Mouse (Mus musculus) midbrain, embryonic 10.5 days (tissue): ENCODE measurements around the gene Foxp2. TPM values are rescaled to one million over a fixed set of nuclear protein-coding genes. Genes with fewer than 3 reads are reported as not detected.

ENCODE experiments used
- DNase-seq: peaks from one replicate; pipeline ENCODE4 v3.0.0-alpha.2; 2017; ENCODE audit warnings: low spot score
- H3K27ac ChIP-seq: fragments of 300-500 bp; sonication (generic); replicated peaks from 2 replicates; pipeline ENCODE4 v1.5.1; 2016; ENCODE audit warnings: mild to moderate bottlenecking
- H3K27me3 ChIP-seq: fragments of 300-500 bp; sonication (generic); 2 replicates; pipeline ENCODE4 v1.6.1; 2016; ENCODE audit warnings: low read depth, mild to moderate bottlenecking; ENCODE audit not compliant: poor library complexity, severe bottlenecking
- H3K36me3 ChIP-seq: fragments of 300-500 bp; sonication (generic); 2 replicates; pipeline ENCODE4 v1.6.1; 2016; ENCODE audit warnings: mild to moderate bottlenecking, moderate library complexity
- H3K4me1 ChIP-seq: fragments of 300-500 bp; sonication (generic); 2 replicates; pipeline ENCODE4 v1.6.1; 2016
- H3K4me3 ChIP-seq: fragments of 300-500 bp; sonication (generic); 2 replicates; pipeline ENCODE4 v1.5.1; 2016; ENCODE audit warnings: mild to moderate bottlenecking, moderate library complexity
- H3K9me3 ChIP-seq: fragments of 300-500 bp; sonication (generic); replicated peaks from 2 replicates; pipeline ENCODE4 v1.6.1; 2016; ENCODE audit warnings: mild to moderate bottlenecking
- WGBS: fragments of 180-500 bp; shearing (Covaris S2); methylation state at CpG from one replicate; pipeline ENCODE4 v1.1.7; 2016; 5-methylcytosine and 5-hydroxymethylcytosine counted together
- polyA plus RNA-seq: library from polyadenylated mRNA; unstranded; fragments of >200 nt; fragmentation: Nextera tagmentation; extraction: Ambion mirVana; gene quantifications from 2 replicates; pipeline ENCODE4 v1.2.1, GENCODE M21; 2016

Foxp2 gene
- polyA plus RNA-seq, 1 experiment from 2014 or later, result 35.9 TPM

DNA sequence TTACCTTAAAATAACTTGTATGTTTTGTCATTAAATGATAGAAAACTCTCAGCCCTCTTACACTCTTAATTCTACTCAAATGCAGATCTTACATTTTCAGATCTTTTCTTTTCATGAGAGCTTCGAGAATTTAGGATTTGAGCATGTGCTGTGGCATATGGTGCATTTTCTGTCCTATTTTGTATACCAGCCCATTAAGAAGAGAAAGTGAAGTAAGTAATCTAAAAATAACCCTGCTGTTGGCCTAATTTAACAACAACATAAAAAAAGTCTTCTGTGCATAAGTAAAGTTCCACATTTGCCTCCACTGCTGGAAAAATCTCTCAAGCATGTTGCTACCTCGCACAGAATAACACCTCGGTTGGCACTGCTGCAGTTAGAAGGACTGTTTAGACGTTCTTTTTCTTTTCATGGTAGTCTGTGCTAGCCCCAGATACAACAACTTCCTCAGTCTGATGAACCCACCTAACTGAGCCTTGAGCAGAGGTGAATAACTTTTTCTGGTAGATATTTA, 23.9 kb downstream of the Foxp2 start:
- peaks cover 7% of the 10 kb centered on the region; the same call in 1 of the 2 replicates for H3K36me3 ChIP-seq
- H3K9me3 ChIP-seq, result no peaks in the 10 kb centered on the region
- H3K27ac ChIP-seq, result no peak overlapping the region
- H3K27me3 ChIP-seq, result no peaks in the 10 kb centered on the region
- DNase-seq, result no peak
- H3K4me3 ChIP-seq, result no peak overlapping the region
- no peaks in the 10 kb centered on the region for H3K4me1 ChIP-seq
- WGBS, result 86% methylated on average over 4 of the region's 4 CpGs

- no peak overlapping the region for H3K4me3 ChIP-seq
- no peak for DNase-seq
- WGBS, result 86% methylated on average over 6 of the region's 6 CpGs
These were observed 49.9 kb downstream of the Foxp2 start for GRCm38 (mm10) chr6:14951060-14951459.

GRCm38 (mm10) chr6:14952731-14953130, 51.6 kb downstream of the Foxp2 start:
- H3K36me3 ChIP-seq, result no peaks in the 10 kb centered on the region
- no peak overlapping the region for H3K27ac ChIP-seq
- no peak overlapping the region for H3K4me3 ChIP-seq
- DNase-seq, result no peak
- H3K9me3 ChIP-seq, result peaks cover 4% of the 10 kb centered on the region; the same call in 1 of the 2 replicates
- 67% methylated on average over 4 of the region's 4 CpGs for WGBS
- peaks cover 4% of the 10 kb centered on the region; the same call in 1 of the 2 replicates for H3K4me1 ChIP-seq
- no peaks in the 10 kb centered on the region for H3K27me3 ChIP-seq

More at GRCm38 (mm10) chr6:14951060-14951459, 49.9 kb downstream of the Foxp2 start:
- H3K27ac ChIP-seq, result no peak overlapping the region
- H3K27me3 ChIP-seq, result no peaks in the 10 kb centered on the region
- H3K4me1 ChIP-seq, result peaks cover 4% of the 10 kb centered on the region; the same call in 1 of the 2 replicates
- H3K9me3 ChIP-seq, result peaks cover 4% of the 10 kb centered on the region; the same call in 1 of the 2 replicates
- H3K36me3 ChIP-seq, result no peaks in the 10 kb centered on the region

DNA sequence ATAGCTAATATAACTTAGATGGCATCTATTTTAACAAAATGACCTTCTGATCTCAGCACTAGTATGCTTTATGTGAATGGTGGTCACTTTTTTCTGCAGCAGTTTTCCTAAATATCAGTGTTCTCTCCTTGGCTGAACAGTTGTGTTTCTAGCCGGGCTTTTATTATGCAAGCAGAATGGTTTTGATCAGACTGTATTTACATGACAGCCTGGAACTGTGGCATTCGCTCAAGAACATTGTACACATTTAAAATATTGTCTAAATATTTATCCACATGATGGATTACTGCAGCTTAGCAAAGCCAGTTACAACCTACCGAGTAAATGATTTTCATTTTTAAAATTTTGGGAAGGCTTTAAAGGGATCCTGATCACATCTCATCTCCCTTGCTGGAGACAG, 75.9 kb downstream of the Foxp2 start:
- Histone ChIP-seq H3K27ac (no peak overlapping the region), H3K4me3 (no peak overlapping the region), H3K27me3 (no peaks in the 10 kb centered on the region), H3K4me1 (no peaks in the 10 kb centered on the region), H3K36me3 (no peaks in the 10 kb centered on the region), H3K9me3 (no peaks in the 10 kb centered on the region)
- WGBS, result 90% methylated on average over 3 of the region's 3 CpGs
- no peak for DNase-seq

GRCm38 (mm10) chr6:14978201-14978600, 77.1 kb downstream of the Foxp2 start:
- Histone ChIP-seq H3K9me3 (no peaks in the 10 kb centered on the region), H3K27me3 (no peaks in the 10 kb centered on the region), H3K4me3 (no peak overlapping the region), H3K4me1 (no peaks in the 10 kb centered on the region), H3K27ac (no peak overlapping the region), H3K36me3 (no peaks in the 10 kb centered on the region)
- WGBS, result 92% methylated on average over 5 of the region's 5 CpGs
- DNase-seq, result no peak

- Histone ChIP-seq H3K9me3 (no peaks in the 10 kb centered on the region), H3K36me3 (no peaks in the 10 kb centered on the region), H3K27me3 (no peaks in the 10 kb centered on the region), H3K4me3 (no peak overlapping the region), H3K27ac (no peak overlapping the region), H3K4me1 (no peaks in the 10 kb centered on the region)
- DNase-seq, result no peak
- WGBS, result 90% methylated on average over 1 of the region's 1 CpGs
These were observed 107.0 kb downstream of the Foxp2 start for GRCm38 (mm10) chr6:15008113-15008512.

- no peaks in the 10 kb centered on the region for H3K9me3 ChIP-seq
- H3K4me3 ChIP-seq, result no peak overlapping the region
- no peaks in the 10 kb centered on the region for H3K4me1 ChIP-seq
- WGBS, result 90% methylated on average over 3 of the region's 3 CpGs
- DNase-seq, result no peak
- H3K36me3 ChIP-seq, result no peaks in the 10 kb centered on the region
- H3K27me3 ChIP-seq, result no peaks in the 10 kb centered on the region
- no peak overlapping the region for H3K27ac ChIP-seq
These were observed 127.3 kb downstream of the Foxp2 start for GRCm38 (mm10) chr6:15028488-15028887.

- 76% methylated on average over 7 of the region's 7 CpGs for WGBS
- H3K4me3 ChIP-seq, result no peak overlapping the region
- no peaks in the 10 kb centered on the region for H3K27me3 ChIP-seq
- H3K27ac ChIP-seq, result no peak overlapping the region
- no peak for DNase-seq
- H3K36me3 ChIP-seq, result no peaks in the 10 kb centered on the region
- H3K4me1 ChIP-seq, result no peaks in the 10 kb centered on the region
- no peaks in the 10 kb centered on the region for H3K9me3 ChIP-seq
These were observed 128.4 kb downstream of the Foxp2 start for GRCm38 (mm10) chr6:15029446-15030125.

DNA sequence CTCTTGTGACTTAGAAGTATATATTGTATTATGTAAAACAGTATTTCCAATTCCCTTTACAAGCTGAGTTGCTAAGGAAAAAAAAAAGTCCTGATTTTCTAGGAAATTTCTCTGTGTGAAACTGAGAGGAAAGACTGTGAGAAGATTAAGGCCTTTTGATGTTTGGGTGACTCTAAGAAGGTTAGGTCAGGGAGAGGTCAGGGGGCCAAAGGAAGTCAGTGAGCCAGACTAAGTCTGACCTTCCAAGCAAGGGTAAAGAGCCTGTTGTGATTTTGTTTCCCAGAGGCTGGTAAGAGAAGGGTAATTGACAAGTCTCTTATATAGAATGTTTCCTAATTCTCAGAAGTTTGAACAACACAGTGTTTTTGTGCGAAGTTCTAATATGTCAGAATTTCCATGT, 162.1 kb downstream of the Foxp2 start:
- Histone ChIP-seq H3K27me3 (peaks cover 11% of the 10 kb centered on the region), H3K27ac (no peak overlapping the region), H3K4me1 (peaks cover 29% of the 10 kb centered on the region), H3K4me3 (no peak overlapping the region), H3K9me3 (no peaks in the 10 kb centered on the region), H3K36me3 (no peaks in the 10 kb centered on the region)
- WGBS, result 14% methylated on average over 1 of the region's 1 CpGs
- peak; percentile 36 for DNase-seq

DNA sequence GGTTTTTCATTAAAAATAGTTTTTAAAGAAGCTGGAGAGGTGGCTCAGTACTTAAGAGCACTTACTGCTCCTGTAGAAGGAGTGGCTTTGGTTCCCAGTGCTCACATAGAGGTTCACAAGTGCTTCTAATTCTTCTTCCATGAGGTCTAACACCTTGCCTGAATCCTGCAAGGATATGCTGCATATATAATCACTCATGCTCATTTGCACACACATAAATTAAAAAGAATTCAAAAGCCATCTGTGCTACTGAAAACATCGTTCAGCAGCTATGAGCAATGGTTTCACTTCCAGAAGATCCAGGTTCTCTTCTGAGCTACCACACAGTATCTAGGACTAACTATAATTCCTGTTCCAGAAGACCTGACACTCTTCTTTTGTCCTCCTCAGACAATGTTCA, 200.4 kb downstream of the Foxp2 start:
- Histone ChIP-seq H3K27ac (no peak overlapping the region), H3K4me3 (no peak overlapping the region), H3K9me3 (no peaks in the 10 kb centered on the region), H3K27me3 (no peaks in the 10 kb centered on the region), H3K4me1 (no peaks in the 10 kb centered on the region), H3K36me3 (no peaks in the 10 kb centered on the region)
- 87% methylated on average over 1 of the region's 1 CpGs for WGBS
- DNase-seq, result no peak

- no peaks in the 10 kb centered on the region for H3K36me3 ChIP-seq
- WGBS, result 64% methylated on average over 5 of the region's 5 CpGs
- H3K9me3 ChIP-seq, result no peaks in the 10 kb centered on the region
- H3K4me1 ChIP-seq, result no peaks in the 10 kb centered on the region
- H3K4me3 ChIP-seq, result no peak overlapping the region
- H3K27me3 ChIP-seq, result no peaks in the 10 kb centered on the region
- DNase-seq, result no peak
- H3K27ac ChIP-seq, result no peak overlapping the region
These were observed 219.8 kb downstream of the Foxp2 start for GRCm38 (mm10) chr6:15120916-15121315.

DNA sequence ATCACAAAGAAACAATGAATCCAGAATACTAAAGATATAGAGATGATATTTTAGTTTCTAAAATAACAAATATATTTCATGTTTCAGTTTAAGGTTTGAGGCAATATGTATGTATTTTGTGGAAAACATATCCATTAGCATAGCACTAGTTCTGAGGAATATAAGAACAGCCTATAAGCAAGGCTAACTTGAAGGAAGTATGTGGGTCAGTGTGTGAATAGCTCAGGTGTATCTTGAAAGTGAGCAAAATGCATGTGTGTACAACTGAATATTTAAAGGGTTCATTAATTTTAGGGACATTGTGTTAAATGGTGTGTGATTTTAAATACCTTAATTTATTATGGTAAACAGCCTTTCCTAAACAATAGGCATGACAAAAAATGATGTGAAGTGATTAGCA, 220.2 kb downstream of the Foxp2 start:
- Histone ChIP-seq H3K9me3 (no peaks in the 10 kb centered on the region), H3K27ac (no peak overlapping the region), H3K27me3 (no peaks in the 10 kb centered on the region), H3K4me3 (no peak overlapping the region), H3K4me1 (no peaks in the 10 kb centered on the region), H3K36me3 (no peaks in the 10 kb centered on the region)
- no peak for DNase-seq

DNA sequence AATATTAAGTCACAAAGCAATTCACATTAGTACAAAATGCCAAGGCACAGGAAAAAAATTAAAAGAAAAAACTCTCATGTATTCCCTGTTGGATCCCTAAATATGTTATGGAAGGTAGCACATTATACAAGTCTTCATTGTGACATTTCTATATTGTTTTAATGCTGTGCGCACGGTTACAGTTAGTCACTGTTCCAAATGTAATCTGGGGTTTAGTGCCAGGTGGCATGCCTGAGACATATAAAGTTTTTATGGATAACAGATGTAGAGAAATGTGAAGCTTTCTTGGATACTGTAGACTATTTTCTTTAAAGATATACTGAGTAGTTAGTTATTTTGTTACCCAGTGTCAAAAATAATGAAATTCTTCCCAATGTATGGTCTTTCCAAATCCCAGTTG, 229.0 kb downstream of the Foxp2 start:
- Histone ChIP-seq H3K4me3 (no peak overlapping the region), H3K36me3 (no peaks in the 10 kb centered on the region), H3K4me1 (no peaks in the 10 kb centered on the region), H3K27ac (no peak overlapping the region), H3K27me3 (no peaks in the 10 kb centered on the region), H3K9me3 (no peaks in the 10 kb centered on the region)
- 91% methylated on average over 2 of the region's 2 CpGs for WGBS
- no peak for DNase-seq
